Mouse (Mus musculus) granulocyte monocyte progenitor cell, adult 5-6 weeks (primary cell): ENCODE measurements around the gene Ksr1. TPM values are rescaled to one million over a fixed set of nuclear protein-coding genes. Genes with fewer than 3 reads are reported as not detected.
A peak's percentile ranks its signal among the peaks of the same experiment; 100 is the strongest.

Source experiments
- ATAC-seq: replicated peaks from 2 replicates; pipeline ENCODE4 v1.8.0; 2016; ENCODE audit warnings: mild to moderate bottlenecking, moderate TSS enrichment, inconsistent platforms; ENCODE audit not compliant: poor library complexity, severe bottlenecking
- total RNA-seq, 2 experiments: library from RNA; stranded (forward) in 1 of 2; stranded (reverse) in 1 of 2; fragments of 200-712, 200-1000 nt in 1 of 2; fragments of >200 nt in 1 of 2; fragmentation: Nextera tagmentation in 1 of 2; gene quantifications; 2 replicates each; pipeline ENCODE4 v1.2.3; 2014 to 2017

Ksr1 gene
- total RNA-seq, 2 experiments from 2014 or later: 5.4 to 8.1 TPM

DNA sequence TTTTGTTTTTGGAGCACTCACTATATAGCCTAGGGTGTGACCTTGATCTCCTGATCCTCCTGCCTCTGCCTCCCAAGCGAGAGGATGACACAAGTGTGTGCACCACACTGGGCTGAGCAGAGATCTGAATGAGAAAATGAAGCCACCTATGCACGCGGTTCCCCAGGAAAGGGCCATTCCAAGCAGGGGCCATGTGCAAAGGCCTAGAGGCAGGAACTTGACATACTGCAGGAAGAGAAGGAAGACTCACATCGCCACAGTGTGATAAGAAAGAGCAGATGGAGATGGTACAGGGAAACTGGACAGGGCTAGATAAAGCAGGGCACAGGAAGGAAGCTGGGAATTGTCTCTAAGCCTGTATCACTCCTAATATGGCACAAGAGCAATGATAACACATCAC lies 3.1 kb upstream of the Ksr1 start:
- ATAC-seq: no peak

DNA sequence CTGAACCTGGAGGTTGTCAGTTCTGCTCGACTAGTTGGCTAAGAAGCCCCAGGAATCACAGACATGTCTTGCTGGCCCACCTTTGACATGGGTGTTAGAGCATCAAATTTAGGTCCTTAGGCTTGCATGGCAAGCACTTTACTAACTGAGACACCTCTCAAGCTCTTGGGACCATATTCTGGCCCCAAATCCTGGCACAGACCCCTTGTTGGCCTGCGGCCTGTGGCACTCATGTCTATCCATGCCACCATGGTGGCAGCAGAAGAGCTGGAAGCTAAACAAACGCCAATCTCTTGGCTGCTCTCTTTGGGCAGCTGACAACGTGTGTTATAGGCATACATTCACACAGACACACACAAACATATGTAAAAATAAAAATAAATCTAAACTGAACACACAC lies 2.6 kb upstream of the Ksr1 start:
- no peak for ATAC-seq

DNA sequence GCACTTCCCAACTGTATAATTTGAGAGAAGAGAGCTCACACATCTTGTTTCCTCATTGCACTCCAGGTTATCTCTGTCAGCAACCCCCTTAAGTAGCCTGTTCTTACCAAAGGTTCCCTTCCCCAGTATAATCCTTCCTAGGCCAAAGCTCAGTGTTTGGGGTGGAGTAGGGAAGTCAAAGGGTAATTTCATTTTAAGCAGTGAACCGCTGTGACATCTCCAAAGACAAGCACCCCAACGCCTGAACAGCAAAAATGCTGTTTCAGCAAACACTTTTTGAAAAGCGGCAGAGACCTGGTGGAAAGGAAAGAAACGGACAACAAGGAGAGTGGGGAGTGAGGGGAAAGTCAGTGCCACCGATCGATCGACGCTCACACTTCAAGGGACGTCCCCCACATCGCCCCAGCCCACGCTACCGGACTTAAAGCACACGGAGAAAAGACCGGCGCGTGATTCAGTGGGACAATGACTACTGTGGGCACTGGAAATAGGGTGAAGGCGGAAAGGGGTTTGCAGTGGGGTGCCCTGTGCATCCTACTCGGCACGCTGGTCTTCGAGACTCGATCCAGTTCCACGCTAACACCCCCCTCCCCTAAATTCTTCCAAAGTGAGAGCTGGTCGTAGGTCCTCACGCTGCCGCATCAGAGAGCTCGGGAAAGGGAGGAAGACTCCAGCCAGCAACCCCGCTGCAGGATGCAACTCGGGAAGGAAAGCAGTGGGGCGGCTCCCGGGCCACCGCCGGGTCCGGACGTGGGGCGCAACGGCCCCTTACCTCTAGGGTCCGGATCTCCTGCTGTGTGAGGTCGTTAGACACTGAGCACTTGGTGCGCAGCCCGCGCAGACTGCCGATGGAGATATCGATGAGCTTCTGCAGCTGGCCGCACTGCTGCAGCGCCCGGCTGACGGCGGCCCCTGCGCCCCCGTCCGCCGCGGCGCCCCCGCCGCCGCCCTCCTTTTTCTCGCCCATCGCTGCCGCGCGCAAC lies 633 bp downstream of the Ksr1 start:
- ATAC-seq: no peak

DNA sequence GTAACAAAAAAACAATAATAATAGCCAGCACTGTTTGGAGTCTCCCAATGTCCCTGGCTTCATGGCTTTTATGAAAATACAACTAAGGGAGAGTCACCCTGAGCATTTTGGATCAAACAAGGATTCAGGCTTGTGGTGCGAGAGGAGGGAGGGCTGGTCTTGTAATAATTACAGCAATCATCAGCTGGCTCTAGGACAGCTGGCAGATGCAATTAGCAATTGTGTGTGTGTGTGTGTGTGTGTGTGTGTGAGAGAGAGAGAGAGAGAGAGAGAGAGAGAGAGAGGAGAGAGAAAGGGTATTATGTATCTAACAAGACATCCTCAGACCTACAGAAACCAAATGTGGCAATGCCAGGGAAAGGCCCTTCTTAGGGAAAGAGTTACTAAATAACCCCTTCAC lies 1.5 kb downstream of the Ksr1 start:
- ATAC-seq: no peak

DNA sequence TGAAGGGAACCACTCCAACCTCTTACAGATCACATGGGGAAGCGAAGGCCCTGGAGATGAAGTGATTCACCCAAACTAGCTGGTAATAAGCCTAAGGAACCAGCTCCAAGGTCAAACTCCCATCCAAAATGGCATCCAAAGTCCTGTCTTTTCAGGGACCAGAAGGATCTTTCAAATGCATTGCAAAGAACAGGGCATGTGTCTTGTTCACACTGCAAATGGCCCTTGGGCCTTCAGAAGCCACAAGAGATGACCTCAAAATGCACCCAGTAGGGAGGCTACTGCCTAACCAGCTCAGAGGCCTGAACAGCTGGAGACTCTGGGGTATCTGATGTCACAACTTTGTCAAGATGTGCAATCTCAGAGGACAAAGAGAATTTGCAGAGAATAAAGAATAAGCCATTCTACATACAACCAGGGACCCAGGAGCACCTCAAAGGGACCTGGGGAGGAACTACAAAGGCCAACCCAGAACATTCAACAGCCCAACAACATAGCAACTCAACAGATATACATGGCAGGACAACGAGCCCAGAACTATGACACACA lies 2.1 kb downstream of the Ksr1 start:
- no peak for ATAC-seq

DNA sequence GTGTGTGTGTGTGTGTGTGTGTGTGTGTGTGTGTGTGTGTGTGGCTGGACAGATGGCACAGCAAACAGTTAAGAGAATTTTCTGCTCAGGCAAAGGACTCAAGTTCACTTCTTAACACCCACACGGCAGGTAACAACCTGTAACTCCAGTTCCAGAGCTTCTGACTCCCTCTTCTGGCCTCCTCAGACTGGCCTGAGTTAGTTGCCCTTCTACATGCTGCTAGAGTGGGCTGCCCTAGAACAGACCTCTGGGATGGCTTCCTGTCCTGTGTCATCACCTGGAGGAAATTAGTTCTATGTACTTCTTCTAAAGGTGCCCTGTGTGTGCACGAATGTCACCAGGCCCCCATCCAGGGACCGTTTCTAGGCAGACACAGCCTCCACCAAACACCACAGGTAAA lies 2.9 kb downstream of the Ksr1 start:
- ATAC-seq: no peak

DNA sequence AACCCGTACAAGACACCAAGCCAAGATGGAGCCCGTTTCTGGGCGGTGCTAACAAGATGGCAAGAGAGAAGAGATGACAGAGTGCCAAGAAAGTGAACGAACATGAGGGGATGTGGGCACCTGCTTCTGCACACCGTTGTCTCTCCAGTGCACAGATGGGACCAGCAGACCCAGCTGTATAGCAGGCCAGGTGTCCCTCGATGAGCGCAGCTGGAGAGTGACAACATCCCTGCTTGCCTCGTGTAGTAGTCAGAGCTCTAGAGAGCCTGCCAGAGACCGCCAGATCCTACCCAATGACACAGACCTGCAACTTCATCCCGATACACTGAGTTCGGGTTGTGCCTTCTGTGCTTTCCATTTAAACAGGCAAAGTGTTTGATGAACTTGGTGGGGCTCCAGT lies 3.8 kb downstream of the Ksr1 start:
- ATAC-seq: no peak

DNA sequence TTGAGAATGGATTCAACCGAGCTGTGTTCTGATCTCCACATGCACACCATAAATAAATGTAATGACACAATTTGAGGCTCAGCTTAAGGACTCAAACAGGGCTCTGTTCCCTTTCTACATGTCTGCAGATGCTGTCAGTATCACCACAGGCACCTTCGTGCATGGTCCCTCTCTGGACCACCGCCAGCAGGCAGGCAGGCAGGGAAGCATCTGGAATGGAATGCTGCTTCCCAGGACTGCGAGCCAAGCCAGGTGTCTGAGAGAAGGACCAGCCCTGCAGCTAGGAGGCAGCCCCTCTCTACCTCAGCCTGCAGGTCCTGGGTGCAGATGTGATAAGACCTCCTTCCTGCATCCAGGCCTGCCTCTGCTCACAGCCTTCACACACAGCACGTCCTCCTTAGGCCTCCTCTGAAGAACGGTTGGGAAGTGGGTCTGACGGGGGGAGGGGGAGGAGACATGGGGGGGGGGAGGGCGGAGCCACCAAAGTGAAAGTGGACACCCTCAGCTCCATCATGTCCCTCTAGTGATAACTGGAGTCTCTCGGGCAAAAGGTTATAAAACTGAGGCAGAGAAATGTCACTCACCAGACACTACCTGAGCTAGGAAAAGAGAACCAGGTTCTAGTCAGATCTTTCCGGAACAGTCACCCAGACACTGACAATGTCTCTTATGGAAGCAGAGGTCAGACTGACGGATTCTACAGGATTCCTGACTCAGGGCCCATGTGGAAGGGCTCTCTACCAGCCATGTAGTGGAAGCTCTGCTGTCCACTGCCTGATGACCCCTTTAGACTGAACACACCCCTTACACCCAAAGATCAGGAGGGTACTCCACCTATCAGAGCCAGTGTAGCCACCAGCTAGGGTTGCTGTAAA lies 4.7 kb downstream of the Ksr1 start:
- ATAC-seq: 0 out of 2 replicates have a peak, but pooled peaks have one; percentile 10

DNA sequence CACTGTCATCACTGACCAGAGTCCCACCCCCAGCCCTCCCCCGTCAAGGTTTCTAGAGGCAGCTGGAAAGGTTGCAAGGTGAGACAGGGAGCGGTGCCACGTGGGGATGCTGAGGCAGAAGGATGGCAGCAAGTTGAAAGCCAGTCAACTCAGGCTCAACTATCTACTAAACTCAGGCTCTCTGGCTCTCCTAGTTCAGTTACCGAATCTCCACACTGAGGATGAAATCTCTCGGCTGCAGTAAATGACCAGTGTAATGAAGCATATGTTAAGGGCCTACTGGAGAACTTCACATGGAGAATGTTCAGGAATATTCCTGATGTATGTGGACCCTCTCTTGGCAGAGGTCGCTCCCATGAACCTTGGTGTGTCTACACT lies 5.7 kb downstream of the Ksr1 start:
- ATAC-seq: no peak

DNA sequence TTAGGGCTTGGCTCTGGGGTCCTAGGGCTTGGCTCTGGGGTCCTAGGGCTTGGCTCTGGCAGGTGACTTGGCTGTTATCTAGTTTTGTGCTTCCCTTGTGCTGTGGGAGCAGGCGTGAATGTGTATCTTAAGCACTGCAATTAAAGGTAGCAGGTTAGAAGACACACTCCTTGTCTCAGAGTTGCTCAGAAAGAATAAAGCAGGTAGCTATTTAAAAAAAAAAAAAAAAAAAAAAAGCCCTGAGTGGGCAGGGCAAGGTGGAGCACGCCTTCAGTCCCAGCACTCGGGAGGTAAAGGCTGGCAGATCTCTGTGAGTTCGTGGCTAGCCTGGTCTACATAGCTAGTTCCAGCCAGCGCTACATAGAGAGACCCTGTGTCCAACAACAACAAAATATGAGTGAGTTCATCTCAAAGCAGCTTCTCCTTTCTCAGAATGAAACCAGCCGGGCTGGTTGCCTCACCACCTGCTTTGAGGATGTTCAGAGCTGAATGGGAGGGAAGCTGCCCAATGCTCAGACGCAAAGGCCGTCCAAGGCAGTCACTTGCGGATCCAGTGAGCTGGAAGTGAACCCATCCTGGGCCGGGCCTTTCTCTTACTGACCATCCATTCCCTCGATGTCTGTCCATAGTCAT lies 6.2 kb downstream of the Ksr1 start:
- ATAC-seq: peak; percentile 72

DNA sequence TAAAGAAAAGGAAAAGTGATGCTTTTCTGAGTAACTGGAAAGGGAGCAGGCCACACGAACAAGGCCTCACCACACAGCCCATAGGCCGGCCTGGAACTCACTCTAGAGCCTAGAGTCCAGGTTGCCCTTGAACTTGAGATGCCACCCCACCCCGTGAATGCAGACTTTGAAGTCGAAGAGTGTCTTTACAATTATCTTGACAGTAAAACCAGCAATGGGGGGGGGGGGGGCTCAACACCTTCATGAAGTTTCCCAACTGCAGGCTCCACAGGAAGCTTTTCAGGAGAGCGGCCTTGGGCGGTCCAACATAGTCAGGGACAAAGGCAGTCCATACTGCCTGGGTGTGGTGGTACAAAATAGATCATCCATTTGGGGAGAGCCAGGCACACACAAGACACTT lies 7.6 kb downstream of the Ksr1 start:
- no peak for ATAC-seq

DNA sequence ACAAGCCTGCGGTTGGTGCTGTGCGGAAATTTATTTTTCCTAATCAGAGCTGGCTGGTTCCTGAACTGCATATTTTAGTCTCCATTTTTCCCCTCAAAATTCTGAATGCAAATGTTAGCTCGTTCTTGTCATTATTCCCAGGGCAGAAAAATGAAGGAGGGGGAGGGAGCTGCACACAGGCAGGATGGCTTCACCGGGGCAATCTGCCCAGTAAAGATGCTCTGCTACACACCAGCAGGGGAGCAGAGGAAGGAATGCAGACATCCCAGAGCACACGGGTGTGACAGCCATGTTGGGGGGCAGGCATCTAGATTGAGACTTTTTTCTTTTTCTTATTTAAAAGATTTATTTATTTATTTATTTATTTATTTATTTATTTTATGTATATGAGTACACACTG lies 9.0 kb downstream of the Ksr1 start:
- ATAC-seq: no peak

DNA sequence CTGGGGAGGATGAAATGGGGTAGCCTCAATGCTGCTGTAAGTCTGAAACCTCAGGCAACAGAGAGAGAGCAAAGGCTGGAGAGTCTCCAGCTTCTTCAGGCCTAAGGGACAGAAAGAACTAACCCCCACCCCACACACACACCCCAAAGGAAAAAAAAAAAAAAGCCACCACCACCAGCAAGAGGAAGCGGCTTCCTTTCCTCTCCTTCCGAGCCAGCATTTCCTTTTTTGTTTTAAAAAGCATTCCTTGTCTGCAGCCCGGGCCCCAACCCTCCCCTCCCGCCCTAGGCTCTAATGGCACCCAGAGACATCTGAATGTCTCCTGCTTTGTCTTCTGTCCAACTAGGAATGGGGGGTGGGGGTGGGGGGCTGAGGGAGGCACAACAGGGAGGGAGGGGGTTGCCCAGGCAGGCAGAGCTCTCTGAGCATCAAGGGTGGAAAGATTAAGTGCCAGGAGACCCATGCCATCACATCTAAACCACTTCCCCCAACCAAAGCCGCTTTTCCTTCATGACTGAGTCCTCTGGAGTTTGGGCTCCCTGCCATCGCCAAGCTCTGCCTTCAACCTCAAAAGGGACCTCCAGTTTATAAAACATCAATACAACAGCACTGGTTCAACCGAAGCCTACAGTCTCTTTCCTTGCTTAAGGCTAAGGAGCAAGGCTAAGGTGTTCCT lies 10.4 kb downstream of the Ksr1 start:
- no peak for ATAC-seq

DNA sequence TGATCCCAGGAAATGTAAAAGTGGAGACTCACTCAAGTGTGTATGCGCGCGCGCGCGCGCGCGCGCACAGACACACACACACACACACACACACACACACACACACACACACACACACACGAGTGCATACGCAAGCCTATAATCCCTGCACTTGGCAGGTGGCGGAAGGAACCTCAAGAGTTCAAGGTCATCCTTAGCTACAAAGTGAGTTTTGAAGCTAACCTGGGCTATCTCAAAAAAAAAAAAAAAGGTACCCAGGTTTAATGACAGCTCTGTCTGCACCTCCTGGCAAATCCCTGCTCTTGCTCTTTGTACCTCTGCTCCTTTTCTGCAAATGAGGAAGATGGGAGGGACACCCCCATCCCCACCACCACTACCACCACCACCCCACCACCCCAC lies 11.1 kb downstream of the Ksr1 start:
- no peak for ATAC-seq

DNA sequence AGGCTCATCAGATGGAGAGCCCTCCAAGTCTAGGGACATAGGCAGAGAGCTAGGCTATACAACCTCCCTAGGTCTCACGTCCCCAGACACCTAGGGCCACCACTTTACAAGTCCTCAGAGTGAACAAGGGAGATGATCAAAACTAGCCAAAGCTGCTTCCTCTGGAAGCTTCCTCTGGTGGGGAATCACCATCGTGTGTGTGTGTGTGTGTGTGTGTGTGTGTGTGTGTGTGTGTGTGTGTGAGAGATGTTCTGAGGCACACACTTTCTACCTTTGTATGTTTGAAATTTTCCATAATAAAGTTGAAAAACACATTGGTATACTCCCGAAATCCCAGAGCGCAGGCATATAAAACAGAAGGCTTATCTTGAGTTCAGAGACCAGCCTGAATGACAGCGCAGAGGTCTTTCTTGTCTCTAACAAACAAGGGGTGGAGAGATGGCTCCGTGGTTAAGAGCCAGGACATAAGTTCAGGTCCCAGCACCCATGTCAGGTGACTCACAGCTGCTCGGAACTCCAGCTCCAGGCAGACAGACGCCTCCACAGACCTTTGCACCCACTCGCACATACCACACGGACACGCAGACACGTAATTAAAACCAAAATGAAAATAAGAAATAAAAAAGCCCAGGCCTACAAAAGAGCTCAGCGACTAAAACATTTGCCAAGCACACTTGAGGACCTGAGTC lies 11.6 kb downstream of the Ksr1 start:
- ATAC-seq: no peak

DNA sequence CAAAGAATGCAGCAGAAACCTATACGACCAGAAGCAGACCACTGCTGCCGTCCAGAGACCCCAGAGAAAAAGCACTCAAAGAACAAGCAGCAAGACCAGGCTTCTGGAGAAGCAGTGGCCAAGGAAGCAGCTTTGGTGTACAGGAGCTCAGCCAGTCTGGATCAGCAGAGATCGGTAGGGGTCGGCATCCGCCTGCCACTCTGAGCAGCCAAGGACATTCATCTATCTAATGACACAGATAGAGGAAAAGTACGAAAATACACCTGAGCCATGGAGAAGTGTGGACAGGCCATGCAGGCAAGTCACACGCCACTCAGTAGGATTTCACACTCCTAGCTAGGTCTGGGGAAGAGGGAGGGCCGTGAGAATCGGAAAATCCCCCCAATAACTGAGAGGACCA lies 12.2 kb downstream of the Ksr1 start:
- no peak for ATAC-seq

DNA sequence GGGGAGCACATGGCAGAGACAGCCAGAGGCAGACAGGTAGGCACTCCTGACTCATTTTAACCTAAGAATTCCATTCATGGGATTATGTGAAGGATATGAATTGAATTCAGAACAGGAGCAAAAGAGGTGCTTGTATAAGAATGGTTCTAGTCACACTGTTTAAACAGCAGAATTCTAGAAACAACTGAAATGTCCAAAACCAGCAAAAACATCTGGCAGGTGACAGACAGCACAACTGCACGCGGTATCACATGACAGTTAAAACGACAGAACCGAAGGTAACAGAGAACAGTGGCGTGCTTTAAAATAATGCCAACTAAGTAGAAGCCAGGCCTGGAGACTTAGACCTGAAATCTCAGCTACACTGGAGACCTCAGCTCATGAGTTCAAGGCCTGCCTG lies 13.2 kb downstream of the Ksr1 start:
- ATAC-seq: no peak

DNA sequence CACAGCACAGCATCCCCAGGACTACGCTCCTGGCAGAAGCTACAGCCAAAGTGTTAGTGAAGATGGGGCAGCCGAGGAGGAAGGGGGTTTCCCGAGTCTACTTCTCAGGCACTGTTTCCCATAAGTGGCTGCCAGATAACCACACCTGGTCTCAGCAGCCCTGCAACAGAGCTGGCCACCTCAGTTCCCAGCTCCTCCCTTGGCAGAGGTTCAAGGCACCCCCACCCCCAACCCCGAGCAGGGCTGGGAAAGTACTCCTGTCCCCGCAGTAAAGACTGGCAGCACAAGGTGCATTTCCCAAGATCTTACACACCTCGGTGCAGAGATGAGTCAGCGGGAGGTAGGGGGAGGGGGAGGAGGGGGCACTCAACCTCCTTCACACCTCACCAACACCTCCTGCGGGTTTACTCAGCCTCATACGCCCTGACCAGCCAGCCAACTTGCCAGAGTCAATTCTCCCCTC lies 14.2 kb downstream of the Ksr1 start:
- no peak for ATAC-seq
